Mouse (Mus musculus) induced T-regulatory cell, adult 2 months (primary cell): ENCODE measurements around the gene Coro2a.

ENCODE experiments used
- DNase-seq: peaks from one replicate; pipeline ENCODE4 v3.0.0-alpha.2; 2012; ENCODE audit warnings: low read depth

Gene Coro2a

GRCm38 (mm10) chr4:46613618-46614017 is 11.6 kb upstream of the Coro2a start:
- no peak for DNase-seq

GRCm38 (mm10) chr4:46611181-46611580 is 9.2 kb upstream of the Coro2a start:
- peak; percentile 95 for DNase-seq

GRCm38 (mm10) chr4:46607601-46608000 is 5.6 kb upstream of the Coro2a start:
- DNase-seq = no peak

- DNase-seq = no peak
Measured at GRCm38 (mm10) chr4:46605451-46605850, 3.4 kb upstream of the Coro2a start.

GRCm38 (mm10) chr4:46602704-46603103 is 702 bp upstream of the Coro2a start:
- DNase-seq = no peak

GRCm38 (mm10) chr4:46601258-46601843 is 651 bp downstream of the Coro2a start:
- peak; percentile 62 for DNase-seq

- peak; percentile 53 for DNase-seq
Measured at GRCm38 (mm10) chr4:46600473-46601257, 1.3 kb downstream of the Coro2a start.

GRCm38 (mm10) chr4:46599609-46600008 is 2.4 kb downstream of the Coro2a start:
- peak; percentile 51 for DNase-seq

GRCm38 (mm10) chr4:46598981-46599380 is 3.0 kb downstream of the Coro2a start:
- DNase-seq = peak; percentile 63

GRCm38 (mm10) chr4:46598111-46598510 is 3.9 kb downstream of the Coro2a start:
- no peak for DNase-seq

- DNase-seq = no peak
Measured at GRCm38 (mm10) chr4:46597286-46597961, 4.6 kb downstream of the Coro2a start.

- no peak for DNase-seq
Measured at GRCm38 (mm10) chr4:46596398-46596797, 5.6 kb downstream of the Coro2a start.

GRCm38 (mm10) chr4:46594131-46594530 is 7.9 kb downstream of the Coro2a start:
- no peak for DNase-seq

GRCm38 (mm10) chr4:46593472-46593871 is 8.5 kb downstream of the Coro2a start:
- DNase-seq = no peak

GRCm38 (mm10) chr4:46591833-46592520 is 10.0 kb downstream of the Coro2a start:
- peak; percentile 65 for DNase-seq

- no peak for DNase-seq
Measured at GRCm38 (mm10) chr4:46590810-46591209, 11.2 kb downstream of the Coro2a start.

- no peak for DNase-seq
Measured at GRCm38 (mm10) chr4:46589946-46590684, 11.9 kb downstream of the Coro2a start.

- no peak for DNase-seq
Measured at GRCm38 (mm10) chr4:46589151-46589550, 12.9 kb downstream of the Coro2a start.

- DNase-seq = peak; percentile 21
Measured at GRCm38 (mm10) chr4:46586473-46586872, 15.5 kb downstream of the Coro2a start.

GRCm38 (mm10) chr4:46585811-46586190 is 16.2 kb downstream of the Coro2a start:
- peak; percentile 46 for DNase-seq

- peak; percentile 59 for DNase-seq
Measured at GRCm38 (mm10) chr4:46585041-46585810, 16.8 kb downstream of the Coro2a start.
